Mouse (Mus musculus) hindbrain, embryonic 16.5 days (tissue): ENCODE data around the gene Scimp. TPM values are rescaled to one million over a fixed set of nuclear protein-coding genes. Genes with fewer than 3 reads are reported as not detected.

Experiments used
- ATAC-seq: fragments of 200-750 bp; cut with Nextera tagmentation; 2 replicates; pipeline ENCODE4 v1.8.0; 2017; ENCODE audit warnings: moderate TSS enrichment, moderate library complexity
- H3K27ac ChIP-seq: fragments of 300-500 bp; sonication (generic); 2 replicates; pipeline ENCODE4 v1.5.1; 2014; ENCODE audit warnings: low read depth, mild to moderate bottlenecking, control low read depth, low read length, moderate library complexity
- H3K27me3 ChIP-seq: fragments of 300-500 bp; sonication (generic); replicated peaks from 2 replicates; pipeline ENCODE4 v1.6.1; 2014; ENCODE audit warnings: low read length; ENCODE audit not compliant: control insufficient read depth, insufficient read depth
- H3K36me3 ChIP-seq: fragments of 300-500 bp; sonication (generic); 2 replicates; pipeline ENCODE4 v1.6.1; 2014; ENCODE audit warnings: mild to moderate bottlenecking, low read length, moderate library complexity, mixed read lengths; ENCODE audit not compliant: control insufficient read depth, insufficient read depth
- H3K4me1 ChIP-seq: fragments of 300-500 bp; sonication (generic); 2 replicates; pipeline ENCODE4 v1.6.1; 2014; ENCODE audit warnings: low read depth, low read length; ENCODE audit not compliant: control insufficient read depth, insufficient read depth
- H3K4me2 ChIP-seq: fragments of 300-500 bp; sonication (generic); 2 replicates; pipeline ENCODE4 v1.6.1; 2014; ENCODE audit warnings: mild to moderate bottlenecking, low read length, control low read depth, moderate library complexity
- H3K4me3 ChIP-seq: fragments of 300-500 bp; sonication (generic); 2 replicates; pipeline ENCODE4 v1.5.1; 2014; ENCODE audit warnings: mild to moderate bottlenecking, low read length, control low read depth, moderate library complexity
- H3K9ac ChIP-seq: fragments of 300-500 bp; sonication (generic); 2 replicates; pipeline ENCODE4 v1.6.1; 2014; ENCODE audit warnings: low read depth, mild to moderate bottlenecking, control low read depth, low read length, moderate library complexity
- H3K9me3 ChIP-seq: fragments of 300-500 bp; sonication (generic); 2 replicates; pipeline ENCODE4 v1.6.1; 2014; ENCODE audit warnings: mild to moderate bottlenecking, low read length, moderate library complexity; ENCODE audit not compliant: control insufficient read depth
- WGBS: fragments of 180-500 bp; shearing (Covaris S2); extraction: QIAGEN DNeasy Blood & Tissue Kit; methylation state at CpG from one replicate; pipeline ENCODE4 v1.1.7; 2014; 5-methylcytosine and 5-hydroxymethylcytosine counted together
- polyA plus RNA-seq: library from polyadenylated mRNA; unstranded; fragments of >200 nt; fragmentation: Nextera tagmentation; extraction: Ambion mirVana; gene quantifications from 2 replicates; pipeline ENCODE4 v1.2.1, GENCODE M21; 2015

The Scimp gene
- polyA plus RNA-seq, 1 experiment from 2014 or later, result 0.19 TPM

DNA sequence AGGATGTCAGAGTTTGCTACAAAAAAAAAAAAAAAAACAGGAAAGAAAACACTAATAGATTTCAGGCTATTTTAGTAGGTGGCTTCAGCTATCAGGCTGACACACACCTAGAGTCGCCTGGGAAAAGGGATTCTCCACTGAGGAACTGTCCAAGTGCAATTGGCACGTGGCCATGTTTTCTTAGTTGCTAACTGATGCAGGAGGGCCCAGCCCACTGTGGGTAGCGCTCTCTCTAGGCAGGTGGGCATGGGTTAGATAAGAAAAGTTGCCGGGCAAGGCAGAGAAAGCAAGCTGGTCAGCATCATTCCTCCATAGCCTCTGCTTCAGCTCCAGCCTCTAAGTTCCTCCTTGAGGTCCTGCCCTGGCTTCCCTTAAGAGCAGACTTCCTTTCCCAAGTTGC, 4.4 kb upstream of the Scimp start:
- ATAC-seq, result no peak
- Histone ChIP-seq H3K4me3 (no peak overlapping the region), H3K27me3 (no peaks in the 10 kb centered on the region), H3K27ac (no peak overlapping the region), H3K9ac (no peak overlapping the region), H3K9me3 (no peaks in the 10 kb centered on the region), H3K4me1 (no peaks in the 10 kb centered on the region), H3K36me3 (no peaks in the 10 kb centered on the region), H3K4me2 (no peak overlapping the region)
- WGBS, result 78% methylated on average over 4 of the region's 4 CpGs

DNA sequence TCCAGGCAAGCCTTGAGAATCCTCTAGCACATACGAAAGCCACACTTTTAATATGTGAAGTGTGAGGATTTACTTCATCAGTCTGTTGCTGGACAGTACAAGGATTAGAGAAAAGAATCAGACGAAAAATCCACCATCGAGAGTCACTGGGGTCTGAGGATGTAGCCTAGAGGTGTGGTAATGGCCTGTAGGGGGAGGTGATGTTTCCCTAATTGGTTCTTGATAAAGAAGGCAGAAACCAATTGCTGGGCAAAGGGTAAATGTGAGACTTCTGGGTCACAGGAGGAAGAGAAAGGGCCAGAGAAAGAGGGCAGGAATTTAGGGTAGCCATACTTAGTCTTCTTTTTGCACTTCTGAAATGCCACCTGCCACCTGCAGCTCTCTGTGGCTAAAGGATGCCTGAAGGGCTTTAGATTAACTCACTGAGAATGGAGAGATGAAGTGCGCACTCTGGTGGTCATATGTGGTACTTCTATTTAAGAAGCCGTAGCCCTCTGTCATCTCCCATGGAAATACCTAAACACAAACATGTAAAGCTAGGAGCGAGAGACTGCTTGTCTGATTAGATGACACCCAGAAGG, 3.2 kb upstream of the Scimp start:
- Histone ChIP-seq H3K36me3 (no peaks in the 10 kb centered on the region), H3K27ac (no peak overlapping the region), H3K27me3 (no peaks in the 10 kb centered on the region), H3K9ac (no peak overlapping the region), H3K9me3 (no peaks in the 10 kb centered on the region), H3K4me2 (no peak overlapping the region), H3K4me1 (no peaks in the 10 kb centered on the region), H3K4me3 (no peak overlapping the region)
- no peak for ATAC-seq
- 30% methylated on average over 6 of the region's 6 CpGs for WGBS

DNA sequence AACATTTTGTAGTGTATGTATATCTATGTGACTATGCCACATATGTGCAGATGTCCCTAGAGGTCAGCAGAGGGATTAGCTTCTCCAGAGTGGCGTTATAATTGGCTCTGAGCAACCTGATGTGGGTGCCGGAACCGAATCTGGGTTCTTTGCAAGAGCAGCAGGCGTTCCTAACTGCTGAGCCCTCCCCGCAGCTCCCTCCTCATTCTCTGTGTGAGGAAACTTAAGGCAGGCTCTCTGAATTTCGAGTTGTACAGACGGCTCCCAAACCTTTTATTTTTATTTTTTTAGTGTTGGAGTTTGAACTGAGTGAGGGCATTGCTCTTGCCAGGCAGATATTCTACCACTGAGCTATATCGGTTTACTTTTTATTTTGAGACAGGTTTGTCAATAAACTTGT, 2.7 kb upstream of the Scimp start:
- H3K27me3 ChIP-seq, result no peaks in the 10 kb centered on the region
- H3K9me3 ChIP-seq, result no peaks in the 10 kb centered on the region
- 86% methylated on average over 8 of the region's 8 CpGs for WGBS

DNA sequence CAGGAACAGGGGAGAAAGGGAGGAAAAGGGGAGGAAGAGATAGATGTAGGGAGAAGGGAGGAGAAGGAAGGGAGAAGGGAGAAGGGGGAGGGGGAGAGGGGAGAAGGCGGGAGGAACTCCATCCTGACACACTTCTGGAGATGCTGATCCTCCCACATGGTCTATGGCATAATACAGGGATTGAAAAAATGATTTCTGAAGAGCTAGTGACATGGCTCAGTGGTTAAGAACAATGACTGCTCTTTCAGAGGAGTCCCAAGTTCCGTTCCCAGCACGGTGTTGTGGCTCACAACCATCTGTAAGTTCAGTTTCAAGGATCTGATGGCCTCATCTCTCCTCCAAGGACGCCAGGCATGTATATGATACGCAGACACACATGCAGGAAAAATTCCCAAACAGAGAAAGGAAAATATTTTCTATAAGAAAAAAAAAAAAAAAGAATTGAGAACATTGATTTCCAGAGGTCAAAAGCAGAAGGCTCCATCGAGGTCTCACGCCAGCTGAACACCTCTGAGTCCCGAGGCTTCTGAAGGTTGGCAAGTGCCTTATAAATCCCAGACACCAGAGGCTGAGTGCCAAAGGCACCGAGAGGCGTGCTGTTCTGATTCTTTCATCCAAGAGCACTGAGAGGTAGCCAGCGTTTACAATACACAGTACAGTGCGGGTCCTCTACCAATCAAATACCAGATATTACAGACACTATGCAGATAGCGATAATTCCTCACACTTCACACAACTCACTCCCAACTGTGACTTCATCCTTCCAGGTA, 730 bp downstream of the Scimp start:
- Histone ChIP-seq H3K9me3 (no peaks in the 10 kb centered on the region), H3K36me3 (no peaks in the 10 kb centered on the region), H3K4me2 (no peak overlapping the region), H3K4me3 (no peak overlapping the region), H3K27ac (no peak overlapping the region), H3K9ac (no peak overlapping the region), H3K4me1 (no peaks in the 10 kb centered on the region), H3K27me3 (no peaks in the 10 kb centered on the region)
- 66% methylated on average over 13 of the region's 13 CpGs for WGBS
- no peak for ATAC-seq

More for the DNA sequence above, 2.7 kb upstream of the Scimp start:
- Histone ChIP-seq H3K4me1 (no peaks in the 10 kb centered on the region), H3K27ac (no peak overlapping the region), H3K4me2 (no peak overlapping the region), H3K4me3 (no peak overlapping the region), H3K36me3 (no peaks in the 10 kb centered on the region), H3K9ac (no peak overlapping the region)
- ATAC-seq, result no peak

DNA sequence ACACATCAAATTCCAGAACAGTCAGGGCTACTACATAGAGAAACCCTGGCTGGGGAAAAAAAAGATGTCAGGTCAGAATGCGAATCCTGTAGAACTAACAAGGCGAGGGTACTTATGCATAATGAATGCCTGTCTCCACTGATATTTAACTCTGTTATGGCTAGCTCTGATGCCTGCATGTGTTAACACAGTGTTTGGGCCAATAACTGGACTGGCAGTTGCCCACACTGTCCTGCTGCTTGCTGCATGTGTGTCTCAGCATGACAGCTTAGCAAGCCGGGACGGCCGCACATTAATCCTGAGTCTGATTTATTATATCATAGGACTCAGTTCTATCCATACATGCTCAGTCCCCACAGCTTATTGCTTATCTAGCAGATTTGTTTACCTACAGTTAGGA, 1.3 kb downstream of the Scimp start:
- Histone ChIP-seq H3K36me3 (no peaks in the 10 kb centered on the region), H3K27me3 (no peaks in the 10 kb centered on the region), H3K4me2 (no peak overlapping the region), H3K4me3 (no peak overlapping the region), H3K9me3 (no peaks in the 10 kb centered on the region), H3K4me1 (no peaks in the 10 kb centered on the region), H3K9ac (no peak overlapping the region), H3K27ac (no peak overlapping the region)
- ATAC-seq, result no peak
- WGBS, result 84% methylated on average over 5 of the region's 5 CpGs

DNA sequence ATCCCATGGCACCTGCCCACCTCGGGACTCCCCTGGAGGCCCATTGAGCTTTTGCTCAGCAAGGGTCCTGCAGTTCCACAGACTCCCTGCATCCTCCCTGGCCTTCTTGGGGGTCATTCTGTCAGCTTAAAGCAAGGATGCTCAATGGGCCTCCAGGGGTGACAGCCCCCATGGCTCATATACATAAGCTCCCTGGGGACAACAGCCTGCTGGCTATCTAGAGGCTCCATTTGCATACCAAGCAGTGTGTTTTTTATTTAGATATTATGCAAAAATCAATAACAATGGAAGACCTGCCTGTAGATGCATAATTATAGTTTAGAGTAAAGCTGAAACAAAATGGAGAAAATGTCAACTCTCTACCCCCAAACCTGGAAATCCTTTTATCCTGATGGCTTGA, 3.4 kb downstream of the Scimp start:
- no peak for ATAC-seq
- Histone ChIP-seq H3K9me3 (no peaks in the 10 kb centered on the region), H3K4me3 (no peak overlapping the region), H3K9ac (no peak overlapping the region), H3K27me3 (no peaks in the 10 kb centered on the region), H3K27ac (no peak overlapping the region), H3K4me2 (no peak overlapping the region), H3K4me1 (no peaks in the 10 kb centered on the region), H3K36me3 (no peaks in the 10 kb centered on the region)
- WGBS, result 17% methylated on average over 1 of the region's 1 CpGs

DNA sequence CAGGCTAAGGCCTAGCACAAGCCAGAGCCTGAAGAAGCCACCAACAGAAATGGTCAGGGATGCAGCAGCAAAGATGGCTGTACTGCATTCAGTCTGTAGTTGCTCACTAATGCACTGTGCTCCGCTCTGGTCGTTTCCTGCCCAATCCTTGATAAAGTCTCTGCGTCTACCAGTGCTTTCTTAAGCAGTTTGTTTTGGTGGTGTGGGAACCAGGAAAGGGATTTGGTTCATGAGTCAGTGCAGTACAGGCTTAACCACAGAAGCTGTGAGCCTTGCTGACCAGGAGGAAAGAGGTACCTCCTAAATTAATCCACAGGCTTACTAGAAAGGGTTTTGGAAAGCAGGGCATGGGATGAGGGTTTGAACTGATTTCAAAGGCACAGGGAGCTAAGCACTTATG, 4.3 kb downstream of the Scimp start:
- H3K9ac ChIP-seq, result no peak overlapping the region
- H3K36me3 ChIP-seq, result no peaks in the 10 kb centered on the region
- no peak overlapping the region for H3K4me3 ChIP-seq
- H3K9me3 ChIP-seq, result no peaks in the 10 kb centered on the region
- H3K4me2 ChIP-seq, result no peak overlapping the region
- ATAC-seq, result no peak
- WGBS, result 82% methylated on average over 3 of the region's 3 CpGs
- no peaks in the 10 kb centered on the region for H3K4me1 ChIP-seq
- no peaks in the 10 kb centered on the region for H3K27me3 ChIP-seq
- H3K27ac ChIP-seq, result no peak overlapping the region

DNA sequence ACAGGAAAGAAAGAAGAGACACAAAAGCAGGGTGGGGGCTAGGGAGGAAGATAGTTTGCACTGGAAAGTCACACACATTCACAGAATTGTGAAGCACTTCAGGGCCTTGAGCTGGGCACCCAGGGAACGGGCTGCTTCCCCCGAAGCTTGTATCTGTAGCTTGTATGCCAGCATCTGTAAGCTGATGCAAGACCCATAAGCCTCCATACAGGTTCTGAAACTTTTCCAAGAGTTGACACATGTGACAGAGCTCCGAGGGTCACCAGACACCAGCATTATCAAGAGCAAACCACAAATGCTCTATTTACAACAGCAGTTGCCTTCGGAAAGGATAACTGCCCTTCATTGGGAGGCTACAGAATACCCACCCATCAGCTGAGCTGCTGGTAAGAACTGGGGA, 4.8 kb downstream of the Scimp start:
- WGBS, result 89% methylated on average over 4 of the region's 4 CpGs
- no peak overlapping the region for H3K4me2 ChIP-seq

DNA sequence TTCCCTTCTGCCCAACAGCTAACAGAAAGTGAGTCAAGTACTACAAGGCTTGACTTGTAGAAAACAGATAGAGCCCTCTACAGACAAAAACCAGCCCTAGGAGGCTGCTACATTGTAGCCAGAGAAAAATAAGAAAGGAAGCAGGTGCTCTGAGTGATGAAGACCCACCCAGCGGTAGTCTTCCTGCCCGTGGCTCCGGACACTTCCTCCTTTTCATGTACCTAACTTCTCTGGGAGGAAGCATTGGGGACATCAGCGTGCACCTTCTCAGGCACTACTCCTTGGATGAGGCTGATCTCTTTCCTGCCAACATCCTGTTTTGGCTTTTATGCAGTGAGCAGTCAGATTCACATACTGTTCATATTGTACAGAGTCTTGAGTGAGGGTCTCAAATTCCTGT, 5.7 kb downstream of the Scimp start:
- no peaks in the 10 kb centered on the region for H3K9me3 ChIP-seq
- 87% methylated on average over 4 of the region's 4 CpGs for WGBS

More for the DNA sequence above, 4.8 kb downstream of the Scimp start:
- Histone ChIP-seq H3K27ac (no peak overlapping the region), H3K9ac (no peak overlapping the region), H3K27me3 (no peaks in the 10 kb centered on the region), H3K4me3 (no peak overlapping the region), H3K4me1 (no peaks in the 10 kb centered on the region), H3K9me3 (no peaks in the 10 kb centered on the region), H3K36me3 (no peaks in the 10 kb centered on the region)
- no peak for ATAC-seq

More for the DNA sequence above, 5.7 kb downstream of the Scimp start:
- Histone ChIP-seq H3K27me3 (no peaks in the 10 kb centered on the region), H3K4me1 (no peaks in the 10 kb centered on the region), H3K4me2 (no peak overlapping the region), H3K27ac (no peak overlapping the region), H3K4me3 (no peak overlapping the region), H3K9ac (no peak overlapping the region), H3K36me3 (no peaks in the 10 kb centered on the region)
- ATAC-seq, result no peak
